Mouse (Mus musculus) layer of hippocampus, adult 18-20 months (tissue): ENCODE measurements around the gene Med27. TPM values are rescaled to one million over a fixed set of nuclear protein-coding genes. Genes with fewer than 3 reads are reported as not detected.

Source experiments
- DNase-seq, 2 experiments: peaks; one replicate each; pipeline ENCODE4 v3.0.0; 2022; ENCODE audit warnings: low spot score in 2 of 2
- long read RNA-seq: library from polyadenylated mRNA; stranded (forward); transcript quantifications from one replicate; pipeline ENCODE4 v2.0.0, GENCODE M21; 2021
- total RNA-seq, 2 experiments: library from RNA; stranded (reverse); gene quantifications; 2 replicates each; pipeline ENCODE4 v1.2.3; 2021

The Med27 gene
- total RNA-seq, result 10 to 100 TPM; 48.2 to 49.0 TPM
- long read RNA-seq, transcript Med27-201 (8 exons, 1,254 nt), result major isoform, 25 of 32 reads
- long read RNA-seq, partial matches to known transcripts, result 4 of 32 reads
- long read RNA-seq, other reads (novel, unspliced or antisense), result 2 of 32 reads

DNA sequence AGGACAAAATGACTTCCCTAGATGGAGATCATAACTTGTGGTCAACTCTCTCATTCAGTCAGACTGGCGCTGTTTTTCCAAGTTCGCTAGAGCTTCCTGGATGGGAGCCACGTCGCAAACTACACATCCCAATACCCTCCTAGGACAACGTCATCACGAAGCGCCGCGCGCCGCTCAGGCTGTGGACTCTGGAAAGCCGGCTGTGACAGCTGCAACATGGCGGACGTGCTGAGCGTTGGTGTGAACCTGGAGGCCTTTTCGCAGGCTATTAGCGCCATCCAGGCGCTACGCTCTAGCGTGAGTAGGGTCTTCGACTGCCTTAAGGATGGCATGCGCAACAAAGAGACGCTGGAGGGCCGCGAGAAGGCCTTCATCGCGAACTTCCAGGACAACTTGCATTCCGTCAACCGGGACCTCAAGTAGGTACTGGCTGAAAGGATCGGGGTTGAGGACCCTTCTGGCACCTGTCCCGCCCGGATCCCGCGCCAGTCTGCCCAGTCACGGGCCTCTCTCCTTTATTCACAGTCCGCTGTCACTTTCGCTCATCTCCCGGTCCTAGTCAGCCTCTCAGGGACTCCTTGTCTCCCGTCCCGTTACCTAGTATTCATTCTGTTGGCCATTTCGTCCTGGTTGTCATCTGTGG, at the start of gene Med27:
Med27 (plus strand) TSS at position 191 of the 643 bp plus-strand sequence.
- peak; percentile 96 to 99 for DNase-seq

DNA sequence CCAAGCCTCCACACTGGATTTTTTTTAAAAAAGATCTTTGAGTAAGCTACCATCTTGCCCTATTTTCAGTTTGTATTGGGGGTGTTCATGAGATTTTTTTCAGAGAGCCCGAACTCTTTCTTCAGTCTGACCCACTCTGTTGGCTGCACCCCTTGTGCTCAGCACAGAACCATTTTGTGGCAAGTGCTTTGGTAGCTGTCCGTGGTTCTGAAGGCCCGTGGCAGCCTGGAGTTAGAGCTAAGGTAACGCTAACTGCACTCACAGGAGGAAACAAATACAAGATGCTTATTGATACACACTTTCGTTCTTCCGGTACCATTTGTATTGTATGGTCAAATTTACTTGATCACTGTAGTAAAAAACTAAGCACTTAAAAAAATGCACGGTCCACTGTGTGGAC, 36.7 kb upstream of the Med27 start:
- DNase-seq, result no peak

DNA sequence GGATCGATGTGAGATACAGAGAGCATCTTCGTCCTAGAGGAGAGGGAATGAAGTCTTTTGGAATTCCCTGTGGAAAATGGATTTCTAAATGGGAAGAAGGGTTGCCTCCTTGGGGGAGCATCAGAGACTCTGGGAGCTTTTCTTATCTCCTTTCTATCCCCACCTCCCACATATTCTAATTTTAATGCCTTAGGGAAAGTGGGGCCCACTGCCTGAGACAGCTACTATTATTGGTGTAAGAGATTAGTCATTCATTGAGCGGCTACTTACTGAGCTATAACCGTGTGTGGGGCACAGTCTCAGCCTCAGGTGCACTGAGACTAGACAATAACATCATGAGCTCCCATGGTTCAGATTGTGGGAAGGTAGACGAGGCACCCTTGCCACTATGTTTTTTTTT, 34.6 kb upstream of the Med27 start:
- no peak for DNase-seq

DNA sequence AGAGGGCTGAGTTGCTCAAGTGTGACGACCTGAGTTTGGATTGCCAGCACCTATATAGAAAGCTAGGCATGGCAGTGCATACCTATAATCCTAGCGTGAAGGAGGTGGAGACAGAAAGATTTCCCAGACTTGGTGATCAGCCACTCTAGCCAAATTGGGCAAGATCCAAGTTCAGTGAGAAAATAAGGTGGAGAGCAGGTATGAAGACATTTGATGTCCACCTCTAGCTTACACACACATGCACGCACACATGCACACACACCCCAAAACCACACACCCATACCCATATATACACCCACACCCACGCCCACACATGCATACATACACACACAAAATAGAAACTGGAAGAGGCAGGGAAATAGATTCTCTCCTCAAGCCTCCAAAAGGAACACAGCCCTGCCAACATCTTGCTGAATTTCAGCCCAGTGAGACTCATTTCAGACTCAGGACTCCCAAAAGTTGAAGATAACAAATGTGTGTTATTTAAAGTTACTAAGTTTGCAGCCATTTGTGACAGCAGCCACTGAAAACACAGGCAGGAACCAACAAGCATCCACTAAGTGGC, 28.6 kb upstream of the Med27 start:
- DNase-seq, result peak in 1 of 2 experiments; percentile 7

DNA sequence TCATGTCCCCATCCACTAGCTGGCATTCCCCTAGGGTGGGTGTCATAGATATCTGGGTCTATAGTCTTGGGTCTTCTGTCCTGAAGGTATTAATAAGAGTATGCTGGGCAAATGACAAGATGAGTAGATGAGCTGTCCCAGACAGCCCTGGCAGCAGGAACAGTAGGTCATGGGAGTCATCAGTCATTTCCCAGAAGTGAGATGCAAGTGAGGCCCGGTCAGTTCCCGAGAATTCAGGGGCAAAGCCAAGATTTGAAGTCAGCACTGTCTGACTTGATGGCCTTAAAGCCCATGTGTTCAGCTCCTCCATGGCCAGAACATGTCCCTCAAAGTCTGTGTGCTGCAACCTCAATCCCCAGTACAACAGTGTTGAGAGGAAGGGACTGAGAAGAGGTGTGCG, 28.0 kb upstream of the Med27 start:
- no peak for DNase-seq

DNA sequence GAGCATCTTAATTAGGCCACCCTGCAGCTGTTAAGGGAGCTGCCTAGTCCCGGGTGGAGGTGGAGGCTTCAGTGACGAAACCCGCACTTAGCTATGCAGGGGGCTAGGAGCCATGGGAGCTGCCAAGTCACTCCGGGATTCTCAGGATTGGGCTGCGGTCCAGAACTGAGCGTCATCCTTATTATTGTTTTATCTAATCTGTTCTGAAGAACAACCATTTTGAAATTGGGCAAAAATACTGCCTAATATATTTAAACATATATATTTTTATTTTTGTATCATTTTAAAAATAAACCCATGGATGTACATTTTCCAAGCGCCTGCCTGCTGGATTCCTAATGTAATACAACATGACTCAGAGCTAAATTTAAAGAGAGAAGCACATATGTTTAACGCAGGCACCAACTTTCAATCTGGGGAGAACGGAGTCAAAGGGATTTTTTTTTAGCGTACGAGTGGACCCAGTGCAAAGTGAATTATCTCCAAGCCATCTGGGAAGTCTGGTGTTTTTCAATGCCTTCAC, 26.3 kb upstream of the Med27 start:
- peak; percentile 37 to 62 for DNase-seq

DNA sequence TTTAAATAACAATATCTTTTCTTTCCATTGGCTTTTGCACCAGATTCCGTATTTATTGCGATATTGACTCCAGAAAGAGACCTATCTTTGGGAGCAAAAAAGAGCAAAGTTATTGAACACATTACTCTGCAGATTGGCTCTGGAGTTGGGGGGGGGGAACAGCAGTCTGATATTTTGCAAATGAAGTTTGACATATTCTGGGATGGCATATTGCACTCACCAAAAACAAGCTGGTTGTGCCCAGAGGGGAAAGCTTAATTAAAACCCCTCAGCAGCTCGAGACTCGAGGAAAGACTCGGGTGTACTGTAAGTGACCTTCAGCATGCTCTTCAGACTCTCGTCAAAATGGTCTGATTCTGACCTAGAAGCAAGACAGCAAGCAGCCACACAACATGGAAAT, 25.8 kb upstream of the Med27 start:
- no peak for DNase-seq

DNA sequence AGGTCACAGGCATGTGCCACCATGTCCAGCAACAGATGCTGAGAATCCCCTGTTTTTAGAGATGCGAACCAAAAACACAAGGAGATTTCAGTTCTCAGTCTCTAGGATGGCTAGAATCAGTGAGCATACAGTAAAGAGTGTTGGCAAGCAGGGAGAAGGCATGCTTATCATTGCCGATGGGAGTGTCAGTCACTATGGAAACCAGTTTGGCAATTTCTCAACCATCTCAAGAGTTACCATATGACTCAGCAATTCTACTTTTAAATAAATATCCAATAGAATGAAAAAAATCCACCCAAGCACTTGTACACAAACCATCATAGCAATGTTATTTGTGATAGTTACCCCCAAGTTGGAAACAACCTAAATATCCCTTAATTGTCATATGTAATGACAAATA, 22.2 kb upstream of the Med27 start:
- DNase-seq, result peak; percentile 22 to 72

DNA sequence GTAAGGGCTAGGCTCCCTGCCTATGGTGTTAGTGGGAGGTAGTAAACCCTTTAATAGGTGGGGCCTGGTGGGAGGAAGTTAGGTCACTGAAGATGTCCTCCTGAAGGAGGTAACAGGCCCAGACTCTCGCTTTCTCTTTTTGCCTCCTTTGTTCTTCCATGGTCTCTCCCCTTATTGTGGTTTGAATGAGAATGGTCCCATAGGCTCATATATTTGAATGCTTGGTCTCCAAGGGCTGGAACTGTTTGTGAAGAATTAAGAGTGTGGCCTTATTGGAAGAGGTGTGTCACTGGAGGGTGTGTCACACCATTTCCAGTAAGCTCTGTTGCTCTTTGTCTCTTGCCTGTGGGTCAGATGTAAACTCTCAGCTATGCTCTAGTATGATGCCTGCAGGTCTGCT, 16.1 kb upstream of the Med27 start:
- no peak for DNase-seq

DNA sequence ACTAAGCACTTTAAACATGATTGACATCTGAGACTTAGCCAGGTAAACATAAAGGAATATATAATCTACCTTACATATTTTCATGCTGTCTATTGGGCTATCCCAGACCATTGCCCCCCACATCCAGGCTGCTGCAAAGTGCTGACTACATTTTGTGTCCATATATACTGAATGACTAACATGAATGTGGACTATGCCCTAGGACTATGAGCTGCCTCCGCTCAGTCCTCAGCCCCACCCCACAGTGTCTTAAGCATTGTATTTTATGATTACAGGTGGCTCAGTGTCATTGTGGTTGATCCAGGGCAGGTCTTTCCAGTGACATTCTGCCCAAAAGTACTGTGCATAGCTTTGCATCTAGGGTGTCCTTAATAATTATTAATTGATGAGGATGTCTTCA, 8.2 kb upstream of the Med27 start:
- no peak for DNase-seq

DNA sequence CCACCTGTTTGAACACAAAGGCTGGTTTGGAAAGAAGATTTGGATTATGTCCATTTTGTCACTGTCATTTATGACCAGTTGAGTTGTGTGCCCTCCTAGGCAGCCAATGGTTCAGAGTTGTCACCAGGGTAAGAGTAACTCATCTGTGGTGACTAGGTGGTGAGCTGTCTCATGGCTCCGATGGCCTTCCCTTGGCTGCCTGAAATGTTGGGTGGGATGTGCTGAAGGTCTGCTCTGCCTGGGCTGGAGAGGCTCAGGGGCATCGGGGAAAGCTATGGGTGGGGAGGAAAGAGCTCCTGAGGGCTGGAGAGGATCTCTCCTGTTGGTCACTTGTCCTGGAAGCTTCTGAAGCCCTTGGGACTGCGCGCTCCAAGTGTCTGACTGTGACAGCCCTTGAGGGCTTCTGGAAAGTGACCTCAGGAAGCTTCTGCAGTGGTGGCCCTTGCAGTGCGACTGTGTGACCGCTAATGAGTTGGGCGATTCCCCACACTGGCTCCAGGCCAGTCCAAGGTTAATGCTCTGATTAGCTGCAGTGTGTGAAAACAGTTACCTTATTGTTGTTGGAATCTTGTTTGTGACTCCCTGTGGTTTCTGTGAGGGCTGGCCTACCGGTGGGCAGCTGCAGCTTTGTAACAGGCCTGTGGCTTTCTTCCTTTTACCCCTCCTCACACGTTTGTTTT, 12.2 kb downstream of the Med27 start:
- no peak for DNase-seq

DNA sequence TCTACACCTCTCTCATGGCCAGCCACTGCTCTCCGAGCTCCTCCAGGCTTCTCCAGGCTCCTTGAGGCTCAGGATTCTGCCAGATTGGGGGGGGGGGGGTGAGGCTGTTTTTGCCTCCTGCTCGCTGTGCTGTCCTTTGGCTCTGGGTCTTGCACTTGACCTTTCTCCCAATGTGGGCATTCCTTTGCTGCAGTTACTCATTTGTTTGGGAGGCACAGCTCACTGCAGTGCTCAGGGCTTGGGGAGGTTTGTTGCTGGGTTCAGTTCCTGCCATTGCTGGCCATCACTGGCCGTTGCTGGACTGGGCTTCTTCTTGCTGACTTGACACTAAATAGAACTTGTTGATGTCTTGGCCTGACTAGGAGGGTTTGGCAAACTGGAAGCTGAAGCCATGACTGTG, 14.3 kb downstream of the Med27 start:
- no peak for DNase-seq

DNA sequence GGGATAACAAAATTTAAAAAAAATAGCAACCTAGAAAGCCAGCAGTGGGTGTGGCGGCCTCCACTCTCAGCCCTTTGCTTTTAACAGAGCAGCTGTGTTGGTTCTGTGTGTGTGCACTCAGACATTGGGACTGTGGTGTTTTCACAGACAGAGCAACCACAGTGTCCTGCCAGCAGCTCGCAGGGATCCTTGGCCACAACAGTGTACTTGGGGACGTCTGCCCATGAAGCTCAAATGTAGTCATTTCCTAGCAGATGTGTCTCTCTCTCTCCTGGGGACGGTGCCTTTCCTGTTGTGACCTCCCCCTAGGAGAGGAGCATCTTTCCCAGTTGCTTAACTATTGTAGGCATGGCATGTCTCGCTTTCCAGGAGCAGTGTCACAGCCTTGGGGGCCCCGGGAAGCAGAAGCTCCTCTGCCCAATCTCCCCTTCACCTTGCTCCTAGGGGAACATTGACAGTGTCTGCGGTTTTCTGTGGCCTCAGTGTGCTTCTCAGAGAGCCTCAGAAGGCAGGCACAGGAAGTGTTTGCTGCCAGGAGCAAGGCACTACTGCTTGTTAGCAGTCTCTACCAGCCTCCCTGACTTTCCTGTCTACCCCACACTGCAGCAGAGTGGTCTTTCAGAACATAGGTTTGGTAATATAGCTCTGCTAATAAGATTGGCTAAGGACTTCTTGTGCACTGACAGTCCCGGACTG, 18.5 kb downstream of the Med27 start:
- no peak for DNase-seq

DNA sequence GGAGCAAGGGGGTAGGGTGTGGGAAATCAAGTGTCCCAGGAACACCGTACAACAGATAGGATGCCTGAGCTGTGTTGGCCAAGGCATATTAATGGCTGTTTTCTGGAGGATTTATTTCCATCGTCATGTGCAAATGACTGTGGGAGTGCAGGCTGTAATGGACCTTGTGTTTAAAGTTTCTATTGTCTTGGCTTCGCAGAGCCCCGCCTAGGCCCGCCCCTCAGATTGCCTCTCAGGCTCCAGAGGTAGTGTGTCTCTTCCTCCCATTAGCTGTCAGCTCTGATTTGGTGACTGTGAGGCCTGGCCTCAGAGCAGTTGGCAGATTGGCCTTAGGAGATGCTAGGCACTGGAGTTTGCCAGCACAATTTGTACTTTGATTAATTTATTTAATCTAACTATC, 22.1 kb downstream of the Med27 start:
- no peak for DNase-seq

DNA sequence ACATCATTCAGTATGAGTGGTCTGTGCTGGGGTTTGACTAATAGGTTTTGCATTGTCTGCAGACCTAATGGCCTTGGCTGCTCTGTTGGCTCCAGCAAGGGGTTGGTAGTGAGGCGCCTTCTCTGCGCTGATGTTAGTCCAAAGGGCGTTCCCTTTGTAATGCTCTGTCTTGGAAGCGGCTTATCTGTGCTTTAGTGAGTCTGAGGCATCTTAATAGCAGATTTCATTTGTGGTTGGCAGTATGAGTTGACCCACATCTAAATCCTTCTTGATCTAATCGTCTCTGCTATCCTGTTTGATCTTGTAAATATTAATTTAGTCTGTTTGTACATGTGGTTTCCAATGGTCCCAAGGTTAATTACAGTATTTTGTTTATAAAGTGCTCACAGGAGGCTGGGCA, 25.6 kb downstream of the Med27 start:
- no peak for DNase-seq

DNA sequence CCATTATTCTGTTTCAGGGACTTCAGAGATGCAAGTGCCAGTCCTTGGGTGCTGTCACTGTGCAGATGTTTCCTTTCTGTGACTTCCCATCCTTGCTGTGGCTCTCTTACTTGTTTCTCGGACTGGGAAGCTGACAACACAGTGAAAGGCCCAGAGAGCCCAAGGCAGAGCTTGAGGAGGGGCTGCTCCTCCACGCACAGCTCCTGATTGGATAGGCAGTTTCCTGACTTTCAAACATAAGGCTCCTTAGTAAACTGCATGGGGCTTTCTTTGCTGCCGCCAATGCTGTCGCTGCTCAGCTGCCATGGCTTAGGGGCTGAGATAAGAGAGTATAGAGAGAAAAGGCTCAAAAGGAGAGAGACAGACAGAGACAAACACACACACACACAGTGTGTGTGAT, 35.1 kb downstream of the Med27 start:
- no peak for DNase-seq

DNA sequence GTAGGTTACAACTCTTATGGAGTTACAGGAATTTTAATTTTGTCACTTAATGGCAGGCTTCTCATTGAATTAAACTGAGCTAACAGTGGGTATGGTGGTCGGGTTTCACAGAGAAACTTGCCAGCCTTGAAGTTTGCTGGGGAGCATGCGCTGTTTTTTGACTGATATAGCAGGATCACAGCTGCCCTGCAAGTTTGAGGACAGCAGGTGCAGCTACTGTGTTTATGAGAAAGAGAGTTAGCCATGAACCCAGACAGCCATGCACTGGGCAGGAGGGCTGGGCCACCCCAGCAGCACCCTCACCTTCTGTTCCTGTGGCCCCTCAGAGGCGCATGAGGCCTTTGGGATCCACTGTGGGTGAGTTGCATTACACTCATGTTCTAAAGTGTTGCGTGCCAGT, 36.0 kb downstream of the Med27 start:
- no peak for DNase-seq

DNA sequence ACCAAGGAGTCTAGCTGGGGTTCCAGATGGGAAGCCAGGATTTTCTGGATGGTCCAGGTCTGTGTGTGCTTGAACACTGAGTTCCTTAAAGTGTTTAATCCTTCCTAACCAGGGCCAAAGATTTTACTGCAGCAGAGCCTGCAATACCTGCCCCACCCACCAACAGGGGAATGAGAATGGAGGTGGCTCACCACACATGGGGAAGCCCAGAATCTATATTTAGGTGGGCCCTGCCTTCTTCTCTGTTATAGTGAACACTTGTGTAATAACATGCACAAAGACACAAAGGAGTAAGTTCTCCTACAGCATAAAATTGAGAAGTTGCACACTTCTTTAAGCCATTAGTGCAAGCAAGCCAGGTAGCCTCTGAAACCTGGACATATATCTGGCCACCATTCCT, 36.5 kb downstream of the Med27 start:
- DNase-seq, result no peak

DNA sequence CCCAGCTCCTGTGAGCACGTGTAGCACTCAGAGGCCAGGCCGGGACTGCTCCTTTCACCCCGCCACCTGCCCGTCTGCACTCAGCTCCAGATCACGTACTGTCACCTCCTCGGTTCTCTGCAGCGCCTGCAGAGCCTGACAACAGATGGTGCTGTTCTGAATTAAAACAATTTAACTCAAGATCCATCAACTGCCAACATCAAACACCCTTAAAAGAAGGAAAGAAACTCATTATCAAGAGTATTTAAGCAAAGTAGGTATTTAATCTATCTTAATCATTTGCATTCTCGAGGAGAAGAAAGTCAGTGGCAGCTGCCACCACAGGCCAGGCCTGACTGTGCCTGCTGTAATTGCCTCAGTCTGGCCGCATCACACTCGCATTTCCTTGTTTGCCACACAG, 38.8 kb downstream of the Med27 start:
- DNase-seq, result peak in 1 of 2 experiments; percentile 61

DNA sequence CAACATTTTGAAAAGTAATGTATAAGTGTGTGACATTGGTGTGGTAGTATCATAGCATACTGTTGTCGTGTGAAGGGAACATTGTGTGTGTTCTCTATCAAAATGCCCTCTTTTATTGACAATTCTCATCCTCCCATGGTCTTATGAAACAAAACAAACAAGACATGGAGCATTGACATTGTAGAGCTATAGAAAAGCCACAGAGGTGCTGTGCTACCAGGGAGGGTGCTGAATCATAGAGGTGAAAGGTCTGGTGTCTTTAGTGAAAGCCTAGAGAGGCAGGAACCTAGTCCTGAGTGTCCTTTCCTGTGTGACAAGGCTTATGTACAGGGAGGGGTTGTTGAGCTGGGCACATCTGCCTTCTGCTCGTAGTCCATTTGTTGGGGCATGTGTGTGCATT, 40.6 kb downstream of the Med27 start:
- no peak for DNase-seq

DNA sequence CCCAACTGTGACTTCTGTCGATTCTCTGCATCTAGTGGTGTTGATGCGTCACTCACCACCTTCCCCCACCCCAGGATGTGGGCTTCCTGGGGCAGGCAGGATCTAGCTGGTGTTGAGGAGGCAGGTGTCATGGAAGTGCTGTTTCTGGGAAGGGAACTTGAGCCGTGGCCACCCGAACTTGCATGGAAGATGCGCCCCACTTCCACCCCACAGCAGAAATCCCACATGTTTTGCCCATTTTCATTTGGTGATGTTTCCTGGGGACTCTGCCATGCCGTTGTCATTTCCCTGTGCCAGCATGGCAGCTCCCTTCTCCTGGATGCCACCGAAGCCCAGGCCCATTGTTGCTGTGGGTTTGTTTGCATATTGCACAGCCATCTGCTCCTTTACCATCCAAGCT, 42.3 kb downstream of the Med27 start:
- DNase-seq, result peak; percentile 47 to 71

DNA sequence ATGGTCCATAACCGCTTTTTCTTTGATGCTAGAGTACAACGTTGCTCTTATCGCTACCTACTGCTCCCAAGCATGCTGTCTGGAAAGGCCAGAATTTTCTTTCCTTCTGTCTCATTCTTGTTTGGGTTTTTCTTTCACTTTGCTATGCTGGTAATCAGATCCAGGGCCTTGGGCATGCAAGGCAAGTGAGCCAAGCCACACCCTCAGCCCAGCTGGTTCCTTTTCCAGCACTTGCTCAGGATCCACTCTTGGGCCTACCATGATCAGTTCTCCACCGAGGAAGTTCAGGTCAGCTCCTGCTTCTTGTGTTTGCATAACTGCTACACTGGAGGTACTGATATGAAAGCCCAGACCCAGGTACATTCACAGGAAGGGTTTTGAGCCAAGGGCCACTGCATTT, 44.5 kb downstream of the Med27 start:
- DNase-seq, result no peak
